Mouse (Mus musculus) MEL (cell line): ENCODE data around the gene Vps50. TPM values are rescaled to one million over a fixed set of nuclear protein-coding genes. Genes with fewer than 3 reads are reported as not detected.

Experiments used
- DNase-seq: peaks from one replicate; pipeline ENCODE4 v3.0.0; 2011; ENCODE audit warnings: low read depth, low spot score
- H3K27ac ChIP-seq: 2 replicates; pipeline ENCODE4 v1.5.1; 2012; ENCODE audit warnings: low read depth, mild to moderate bottlenecking, control low read depth, low read length, moderate library complexity; ENCODE audit not compliant: control insufficient read depth
- H3K27me3 ChIP-seq, 2 experiments: fragments of 150-350 bp in 1 of 2; sonication (generic) in 1 of 2; 2 replicates each; pipeline ENCODE4 v1.6.1; 2012; ENCODE audit warnings: low read length in 2 of 2, mild to moderate bottlenecking in 2 of 2, improper control_type of control experiment in 1 of 2, moderate library complexity in 1 of 2; ENCODE audit not compliant: insufficient read depth in 2 of 2, control insufficient read depth in 1 of 2
- H3K36me3 ChIP-seq, 2 experiments: 2 replicates each; pipeline ENCODE4 v1.6.1; 2012 to 2014; ENCODE audit warnings: low read length in 2 of 2, improper control_type of control experiment in 1 of 2, inconsistent platforms in 1 of 2, mild to moderate bottlenecking in 1 of 2; ENCODE audit not compliant: insufficient read depth in 2 of 2, control insufficient read depth in 1 of 2
- H3K4me1 ChIP-seq, 2 experiments: fragments of 150-350 bp in 1 of 2; sonication (generic) in 1 of 2; 2 replicates each; pipeline ENCODE4 v1.6.1; 2012; ENCODE audit warnings: low read length in 2 of 2, improper control_type of control experiment in 1 of 2, mild to moderate bottlenecking in 1 of 2; ENCODE audit not compliant: insufficient read depth in 2 of 2, control insufficient read depth in 1 of 2
- H3K4me3 ChIP-seq, 2 experiments: fragments of 150-350 bp in 1 of 2; sonication (generic) in 1 of 2; 2 replicates each; pipeline ENCODE4 v1.5.1; 2012; ENCODE audit warnings: low read depth in 2 of 2, low read length in 2 of 2, mild to moderate bottlenecking in 2 of 2, moderate library complexity in 2 of 2, control low read depth in 1 of 2, improper control_type of control experiment in 1 of 2; ENCODE audit not compliant: control insufficient read depth in 1 of 2, insufficient read depth in 1 of 2
- H3K79me2 ChIP-seq: 2 replicates; pipeline ENCODE4 v1.6.1; 2012; ENCODE audit warnings: mild to moderate bottlenecking, low read length, moderate library complexity; ENCODE audit not compliant: control insufficient read depth, poor library complexity, insufficient read depth
- H3K9ac ChIP-seq: 2 replicates; pipeline ENCODE4 v1.6.1; 2012; ENCODE audit warnings: low read depth, mild to moderate bottlenecking, control low read depth, low read length, moderate library complexity; ENCODE audit not compliant: control insufficient read depth, poor library complexity, severe bottlenecking
- H3K9me3 ChIP-seq: fragments of 150-350 bp; sonication (generic); replicated peaks from 2 replicates; pipeline ENCODE4 v1.6.1; 2012; ENCODE audit warnings: mild to moderate bottlenecking, low read length, improper control_type of control experiment, moderate library complexity; ENCODE audit not compliant: insufficient read depth
- BHLHE40 ChIP-seq: IDR thresholded peaks from 2 replicates; pipeline ENCODE4 v1.6.1; 2012; ENCODE audit warnings: low read depth, mild to moderate bottlenecking, inconsistent platforms, low read length, improper control_type of control experiment, borderline replicate concordance
- CHD1 ChIP-seq: IDR thresholded peaks from 2 replicates; pipeline ENCODE4 v1.6.1; 2012; ENCODE audit warnings: low read depth, mild to moderate bottlenecking, inconsistent platforms, low read length, improper control_type of control experiment
- CTCF ChIP-seq, 3 experiments: IDR thresholded peaks in 2 of 3; conservative IDR thresholded peaks in 1 of 3; 2 replicates each; pipeline ENCODE4 v1.5.1; 2011 to 2012; ENCODE audit warnings: low read length in 3 of 3, low read depth in 2 of 3, mild to moderate bottlenecking in 2 of 3, improper control_type of control experiment in 1 of 3, inconsistent platforms in 1 of 3, mixed read lengths in 1 of 3, moderate library complexity in 1 of 3; ENCODE audit not compliant: control insufficient read depth in 1 of 3, insufficient read depth in 1 of 3, poor library complexity in 1 of 3, severe bottlenecking in 1 of 3
- ELF1 ChIP-seq: IDR thresholded peaks from 2 replicates; pipeline ENCODE4 v1.6.1; 2014; ENCODE audit warnings: low read depth, mild to moderate bottlenecking, inconsistent platforms, low read length, improper control_type of control experiment, moderate library complexity
- ETS1 ChIP-seq: IDR thresholded peaks from 2 replicates; pipeline ENCODE4 v1.6.1; 2012; ENCODE audit warnings: low read depth, mild to moderate bottlenecking, inconsistent platforms, low read length, improper control_type of control experiment, moderate library complexity
- GABPA ChIP-seq: IDR thresholded peaks from 2 replicates; pipeline ENCODE4 v1.6.1; 2012; ENCODE audit warnings: low read depth, mild to moderate bottlenecking, inconsistent platforms, low read length, improper control_type of control experiment, moderate library complexity
- GATA1 ChIP-seq: IDR thresholded peaks from 2 replicates; pipeline ENCODE4 v1.6.1; 2011; ENCODE audit warnings: low read depth, low read length, improper control_type of control experiment
- HCFC1 ChIP-seq: IDR thresholded peaks from 2 replicates; pipeline ENCODE4 v1.6.1; 2012; ENCODE audit warnings: low read depth, mild to moderate bottlenecking, inconsistent platforms, low read length, improper control_type of control experiment, moderate library complexity
- KAT2A ChIP-seq: conservative IDR thresholded peaks from 2 replicates; pipeline ENCODE4 v1.6.1; 2012; ENCODE audit warnings: low read depth, low read length, improper control_type of control experiment, inconsistent platforms
- MAFK ChIP-seq: IDR thresholded peaks from 2 replicates; pipeline ENCODE4 v1.6.1; 2011; ENCODE audit warnings: low read depth, mild to moderate bottlenecking, low read length, improper control_type of control experiment, borderline replicate concordance
- MAX ChIP-seq: IDR thresholded peaks from 2 replicates; pipeline ENCODE4 v1.6.1; 2011; ENCODE audit warnings: low read length, improper control_type of control experiment
- MAZ ChIP-seq: IDR thresholded peaks from 2 replicates; pipeline ENCODE4 v1.6.1; 2012; ENCODE audit warnings: low read depth, mild to moderate bottlenecking, inconsistent platforms, low read length, improper control_type of control experiment
- MXI1 ChIP-seq: IDR thresholded peaks from 2 replicates; pipeline ENCODE4 v1.6.1; 2011; ENCODE audit warnings: mild to moderate bottlenecking, low read depth, low read length, improper control_type of control experiment
- MYB ChIP-seq: IDR thresholded peaks from 2 replicates; pipeline ENCODE4 v1.6.1; 2011; ENCODE audit warnings: mild to moderate bottlenecking, low read depth, low read length, improper control_type of control experiment
- NELFE ChIP-seq: IDR thresholded peaks from 2 replicates; pipeline ENCODE4 v1.6.1; 2011; ENCODE audit warnings: low read depth, low read length, improper control_type of control experiment
- POLR2A ChIP-seq, 2 experiments: IDR thresholded peaks; 2 replicates each; pipeline ENCODE4 v1.6.1; 2011 to 2012; ENCODE audit warnings: low read length in 2 of 2, mild to moderate bottlenecking in 2 of 2, control low read depth in 1 of 2, improper control_type of control experiment in 1 of 2, low read depth in 1 of 2, moderate library complexity in 1 of 2; ENCODE audit not compliant: control insufficient read depth in 1 of 2, insufficient read depth in 1 of 2, poor library complexity in 1 of 2
- POLR2AphosphoS2 ChIP-seq: IDR thresholded peaks from 2 replicates; pipeline ENCODE4 v1.6.1; 2011; ENCODE audit warnings: low read length, improper control_type of control experiment
- POLR2AphosphoS5 ChIP-seq: IDR thresholded peaks from 2 replicates; pipeline ENCODE4 v1.6.1; 2012; ENCODE audit warnings: low read depth, borderline replicate concordance, mild to moderate bottlenecking, inconsistent platforms, low read length, moderate library complexity, mixed read lengths
- RAD21 ChIP-seq: IDR thresholded peaks from 2 replicates; pipeline ENCODE4 v1.6.1; 2011; ENCODE audit warnings: mild to moderate bottlenecking, low read depth, low read length, improper control_type of control experiment
- RCOR1 ChIP-seq: IDR thresholded peaks from 2 replicates; pipeline ENCODE4 v1.6.1; 2012; ENCODE audit warnings: low read depth, mild to moderate bottlenecking, inconsistent platforms, low read length, improper control_type of control experiment
- SMC3 ChIP-seq: IDR thresholded peaks from 2 replicates; pipeline ENCODE4 v1.6.1; 2011; ENCODE audit warnings: low read depth, low read length, improper control_type of control experiment
- TAL1 ChIP-seq: IDR thresholded peaks from 2 replicates; pipeline ENCODE4 v1.6.1; 2012; ENCODE audit warnings: mild to moderate bottlenecking, inconsistent platforms, low read length, moderate library complexity, mixed read lengths
- TBP ChIP-seq: IDR thresholded peaks from 2 replicates; pipeline ENCODE4 v1.8.0; 2011; ENCODE audit warnings: low read depth, low read length, improper control_type of control experiment
- TCF12 ChIP-seq: IDR thresholded peaks from 2 replicates; pipeline ENCODE4 v1.6.1; 2014; ENCODE audit warnings: low read depth, mild to moderate bottlenecking, inconsistent platforms, low read length, improper control_type of control experiment, moderate library complexity
- USF1 ChIP-seq: IDR thresholded peaks from 2 replicates; pipeline ENCODE4 v1.6.1; 2014; ENCODE audit warnings: low read depth, mild to moderate bottlenecking, inconsistent platforms, low read length, improper control_type of control experiment, moderate library complexity
- ZMIZ1 ChIP-seq: IDR thresholded peaks from 2 replicates; pipeline ENCODE4 v1.6.1; 2012; ENCODE audit warnings: low read depth, mild to moderate bottlenecking, inconsistent platforms, low read length, improper control_type of control experiment, moderate library complexity
- ZNF384 ChIP-seq: IDR thresholded peaks from 2 replicates; pipeline ENCODE4 v1.6.1; 2012; ENCODE audit warnings: low read depth, mild to moderate bottlenecking, inconsistent platforms, low read length, improper control_type of control experiment
- polyA plus RNA-seq, 2 experiments: library from polyadenylated mRNA; stranded (reverse) in 1 of 2; unstranded in 1 of 2; fragments of >175 nt in 1 of 2; fragments of >200 nt in 1 of 2; gene quantifications; 2 replicates each; pipeline versions ENCODE4 v1.2.1 to v1.2.4; 2012; ENCODE audit warnings: low replicate concordance in 2 of 2, low read depth in 1 of 2; ENCODE audit not compliant: insufficient read length in 2 of 2, insufficient read depth in 1 of 2, missing spikeins in 1 of 2
- total RNA-seq: library from RNA; depleted of rRNA; stranded (reverse); fragments of 300-350 nt; gene quantifications from 2 replicates; pipeline ENCODE4 v1.2.3, GENCODE M21; 2012

The Vps50 gene
- total and polyA plus RNA-seq, 3 experiments: 13.5 to 20.2 TPM; not detected in 1

- H3K4me3 ChIP-seq: no peak overlapping the region
- TF ChIP-seq GATA1 (no peak), GABPA (no peak), HCFC1 (no peak), RCOR1 (no peak), MAX (no peak), POLR2AphosphoS2 (no peak), TBP (no peak), POLR2A (IDR thresholded peaks at IDR 0.05; ENCODE audit: control insufficient read depth in 1 of 2, insufficient read depth in 1 of 2, low read depth in 1 of 2, low read length in 2 of 2, poor library complexity in 1 of 2) (no peak), BHLHE40 (no peak), POLR2AphosphoS5 (no peak), USF1 (no peak), MAFK (no peak), RAD21 (no peak), ZMIZ1 (no peak), MAZ (no peak), NELFE (no peak), TAL1 (no peak), KAT2A (no peak), ZNF384 (no peak), CHD1 (no peak)
- TF ChIP-seq, all 39 proteins: peak for 0
- no peak for DNase-seq
These were observed 3.9 kb upstream of the Vps50 start for GRCm38 (mm10) chr6:3494285-3494684.

GRCm38 (mm10) chr6:3496210-3496609 lies 2.0 kb upstream of the Vps50 start:
- no peaks in the 10 kb centered on the region; a peak in 1 of 4 replicates for H3K27me3 ChIP-seq
- H3K36me3 ChIP-seq: peaks cover 0 to 11% of the 10 kb centered on the region in 2 experiments; a peak in 2 of 4 replicates
- no peak for TF ChIP-seq HCFC1
- TF ChIP-seq ETS1: no peak
- no peak for TF ChIP-seq ZNF384
- TF ChIP-seq TCF12: no peak
- peak; percentile 34 for TF ChIP-seq SMC3
- no peak for TF ChIP-seq TAL1
- TF ChIP-seq RAD21: peak; percentile 25
- TF ChIP-seq CTCF (IDR thresholded peaks at IDR 0.05 in 2 of 3, conservative IDR thresholded peaks at IDR 0.05 in 1 of 3; ENCODE audit: control insufficient read depth in 1 of 3, insufficient read depth in 1 of 3, low read depth in 2 of 3, low read length in 3 of 3, poor library complexity in 1 of 3, severe bottlenecking in 1 of 3): peak; percentile 17 to 69 (median 67); a peak in 4 of 6 replicates
- no peak for TF ChIP-seq MXI1
- no peak for TF ChIP-seq ELF1
- no peak for TF ChIP-seq MYB
- no peak for TF ChIP-seq POLR2A (IDR thresholded peaks at IDR 0.05; ENCODE audit: control insufficient read depth in 1 of 2, insufficient read depth in 1 of 2, low read depth in 1 of 2, low read length in 2 of 2, poor library complexity in 1 of 2)
- TF ChIP-seq, all 39 proteins: peak for 3
- peak; percentile 80 for DNase-seq
- no peak overlapping the region for H3K4me3 ChIP-seq
- no peak overlapping the region for H3K9ac ChIP-seq
- no peak overlapping the region for H3K27ac ChIP-seq
- peaks cover 0 to 2% of the 10 kb centered on the region in 2 experiments; a peak in 2 of 4 replicates for H3K4me1 ChIP-seq
- H3K79me2 ChIP-seq: peaks cover 18% of the 10 kb centered on the region
- no peaks in the 10 kb centered on the region for H3K9me3 ChIP-seq

More at GRCm38 (mm10) chr6:3494285-3494684, 3.9 kb upstream of the Vps50 start:
- H3K9ac ChIP-seq: no peak overlapping the region
- H3K9me3 ChIP-seq: no peaks in the 10 kb centered on the region
- H3K36me3 ChIP-seq: peaks cover 0 to 4% of the 10 kb centered on the region in 2 experiments; a peak in 2 of 4 replicates
- H3K27ac ChIP-seq: no peak overlapping the region
- H3K4me1 ChIP-seq: no peaks in the 10 kb centered on the region; a peak in 1 of 4 replicates
- no peaks in the 10 kb centered on the region; a peak in 1 of 4 replicates for H3K27me3 ChIP-seq
- peaks cover 5% of the 10 kb centered on the region for H3K79me2 ChIP-seq
